Mouse (Mus musculus): ENCODE measurements around the gene Ttc24.

DNA sequence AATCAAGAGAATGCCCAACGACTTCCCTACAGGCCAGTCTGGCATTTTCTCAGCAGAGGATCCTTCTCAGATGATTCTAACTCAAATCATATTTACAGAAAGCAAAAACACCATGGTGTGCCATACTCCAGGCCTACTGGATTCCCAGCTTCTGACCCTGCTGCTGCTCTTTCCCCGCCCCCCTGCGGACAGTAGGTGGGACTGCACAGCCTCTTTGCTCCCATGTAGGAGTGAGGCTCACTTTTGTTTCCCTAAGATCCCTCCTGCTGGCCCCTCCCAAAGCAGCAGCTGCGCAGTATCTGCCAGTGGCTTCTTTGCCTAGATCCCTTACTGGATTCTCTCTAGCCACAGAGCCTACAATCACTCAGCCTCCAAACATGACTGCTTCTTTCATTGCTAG lies 28.0 kb upstream of the Ttc24 start:
- TF ChIP-seq CTCF (conservative IDR thresholded peaks at IDR 0.05; ENCODE audit: insufficient read depth, insufficient read length, low read depth, low read length): no peak
- no peak for TF ChIP-seq POLR2A (IDR thresholded peaks at IDR 0.05; ENCODE audit: low read depth, low read length)
